Mouse (Mus musculus) ES-E14 (cell line): ENCODE results near the gene Pi4kb. TPM values are rescaled to one million over a fixed set of nuclear protein-coding genes. Genes with fewer than 3 reads are reported as not detected.
"Not testable (repeated sequence)": the region's sequence is repeated elsewhere in the genome, so short reads cannot be mapped to it uniquely, and the experiment has no call there.

Experiments
- DNase-seq: peaks from one replicate; pipeline ENCODE4 v3.0.0-alpha.2; 2013; ENCODE audit warnings: low read depth, low spot score
- H3K27ac ChIP-seq: 2 replicates; pipeline ENCODE4 v1.5.1; 2012; ENCODE audit warnings: low read depth, mild to moderate bottlenecking, low read length, moderate library complexity, mixed read lengths; ENCODE audit not compliant: poor library complexity, insufficient read depth, severe bottlenecking
- H3K36me3 ChIP-seq: 2 replicates; pipeline ENCODE4 v1.6.1; 2012; ENCODE audit warnings: mild to moderate bottlenecking, low read length, moderate library complexity, mixed read lengths; ENCODE audit not compliant: control insufficient read depth, poor library complexity, insufficient read depth, severe bottlenecking
- H3K4me1 ChIP-seq, 2 experiments: fragments of 150-350 bp in 1 of 2; sonication (generic) in 1 of 2; 2 replicates each; pipeline ENCODE4 v1.6.1; 2012; ENCODE audit warnings: low read length in 2 of 2, mild to moderate bottlenecking in 1 of 2, mixed read lengths in 1 of 2; ENCODE audit not compliant: control insufficient read depth in 2 of 2, insufficient read depth in 2 of 2, poor library complexity in 1 of 2
- H3K4me3 ChIP-seq, 2 experiments: fragments of 150-350 bp in 1 of 2; sonication (generic) in 1 of 2; 2 replicates each; pipeline ENCODE4 v1.5.1; 2012; ENCODE audit warnings: low read length in 2 of 2, low read depth in 1 of 2, mild to moderate bottlenecking in 1 of 2, mixed read lengths in 1 of 2; ENCODE audit not compliant: insufficient read depth in 1 of 2, poor library complexity in 1 of 2, severe bottlenecking in 1 of 2
- H3K9ac ChIP-seq: 2 replicates; pipeline ENCODE4 v1.6.1; 2012; ENCODE audit warnings: low read depth, mild to moderate bottlenecking, low read length, mixed read lengths; ENCODE audit not compliant: poor library complexity, insufficient read depth, severe bottlenecking
- H3K9me3 ChIP-seq: fragments of 150-350 bp; sonication (generic); 2 replicates; pipeline ENCODE4 v1.6.1; 2012; ENCODE audit warnings: low read depth, mild to moderate bottlenecking, low read length; ENCODE audit not compliant: control insufficient read depth, insufficient read depth
- HCFC1 ChIP-seq: IDR thresholded peaks from 2 replicates; pipeline ENCODE4 v1.6.1; 2012; ENCODE audit warnings: low read length, inconsistent platforms, borderline replicate concordance; ENCODE audit not compliant: insufficient read depth
- ZC3H11A ChIP-seq: IDR thresholded peaks from 2 replicates; pipeline ENCODE4 v1.6.1; 2012; ENCODE audit warnings: low read depth, mild to moderate bottlenecking, inconsistent platforms, low read length, borderline replicate concordance
- in situ Hi-C, 2 experiments: fragments of 600-800 bp; cut with MboI; formaldehyde crosslinking; loops; one replicate each; pipeline ENCODE4 v1.15.1; 2025; ENCODE audit warnings: low sequenced_read_pairs in 2 of 2, inconsistent platforms in 1 of 2; ENCODE audit not compliant: unreplicated experiment in 2 of 2
- total RNA-seq: library from RNA; depleted of rRNA; stranded (reverse); fragments of 300-350 nt; gene quantifications from 2 replicates; pipeline ENCODE4 v1.2.3, GENCODE M21; 2012; rRNA removed

Pi4kb gene
- 29.7 and 34.4 TPM in 2 replicates for total RNA-seq

GRCm38 (mm10) chr3:94974528-94975422, at the start of gene Pi4kb:
Gene Pi4kb, plus strand, starts transcription at chr3:94974731.
- H3K27ac ChIP-seq: peak within 1 kb of the TSS; percentile 65

DNA sequence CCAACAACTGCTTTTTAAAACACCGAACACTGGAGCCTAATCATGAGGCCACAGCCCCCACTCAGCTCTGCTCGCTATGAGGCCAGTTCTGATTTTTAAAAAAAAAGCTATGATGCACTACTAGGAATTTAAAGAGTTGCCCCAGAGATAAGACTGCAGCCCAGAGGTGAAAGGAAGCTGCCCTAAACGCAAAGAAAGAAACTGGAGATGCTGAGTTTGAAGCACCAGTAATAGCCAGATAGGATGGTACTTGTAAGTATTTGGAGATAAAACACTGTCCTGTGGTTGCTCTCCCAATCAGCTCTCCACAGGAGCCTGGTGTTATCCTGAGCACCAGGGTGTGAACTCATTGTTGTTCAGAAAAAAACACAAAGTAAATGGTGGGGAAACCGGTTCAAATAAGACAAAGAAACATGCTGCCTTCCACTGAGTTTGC, 48.2 kb upstream of the Pi4kb start:
- DNase-seq, H3K9ac ChIP-seq, in situ Hi-C loops, H3K4me1 ChIP-seq, H3K27ac ChIP-seq, H3K36me3 ChIP-seq, H3K4me3 ChIP-seq, H3K9me3 ChIP-seq: not testable (repeated sequence)

More at GRCm38 (mm10) chr3:94974528-94975422, at the start of gene Pi4kb:
- Histone ChIP-seq H3K4me3 (peak within 1 kb of the TSS; percentile 94 to 97), H3K4me1 (peaks cover 0 to 3% of the 10 kb centered on the region in 2 experiments; a peak in 1 of 4 replicates), H3K9ac (peak within 1 kb of the TSS; percentile 88), H3K9me3 (no peaks in the 10 kb centered on the region), H3K36me3 (no peaks in the 10 kb centered on the region)
- peak; percentile 93 for DNase-seq
- TF ChIP-seq HCFC1: peak; percentile 67; the same call in 1 of the 2 replicates
- TF ChIP-seq ZC3H11A: no peak
- in situ Hi-C loops: no loop called here

GRCm38 (mm10) chr3:94928979-94929378, 45.6 kb upstream of the Pi4kb start:
- H3K27ac ChIP-seq, in situ Hi-C loops, H3K9ac ChIP-seq, DNase-seq, H3K9me3 ChIP-seq, H3K4me3 ChIP-seq, H3K36me3 ChIP-seq: not testable (repeated sequence)
- H3K4me1 ChIP-seq: peaks cover 1 to 10% of the 10 kb centered on the region in 2 experiments; a peak in 2 of 4 replicates

DNA sequence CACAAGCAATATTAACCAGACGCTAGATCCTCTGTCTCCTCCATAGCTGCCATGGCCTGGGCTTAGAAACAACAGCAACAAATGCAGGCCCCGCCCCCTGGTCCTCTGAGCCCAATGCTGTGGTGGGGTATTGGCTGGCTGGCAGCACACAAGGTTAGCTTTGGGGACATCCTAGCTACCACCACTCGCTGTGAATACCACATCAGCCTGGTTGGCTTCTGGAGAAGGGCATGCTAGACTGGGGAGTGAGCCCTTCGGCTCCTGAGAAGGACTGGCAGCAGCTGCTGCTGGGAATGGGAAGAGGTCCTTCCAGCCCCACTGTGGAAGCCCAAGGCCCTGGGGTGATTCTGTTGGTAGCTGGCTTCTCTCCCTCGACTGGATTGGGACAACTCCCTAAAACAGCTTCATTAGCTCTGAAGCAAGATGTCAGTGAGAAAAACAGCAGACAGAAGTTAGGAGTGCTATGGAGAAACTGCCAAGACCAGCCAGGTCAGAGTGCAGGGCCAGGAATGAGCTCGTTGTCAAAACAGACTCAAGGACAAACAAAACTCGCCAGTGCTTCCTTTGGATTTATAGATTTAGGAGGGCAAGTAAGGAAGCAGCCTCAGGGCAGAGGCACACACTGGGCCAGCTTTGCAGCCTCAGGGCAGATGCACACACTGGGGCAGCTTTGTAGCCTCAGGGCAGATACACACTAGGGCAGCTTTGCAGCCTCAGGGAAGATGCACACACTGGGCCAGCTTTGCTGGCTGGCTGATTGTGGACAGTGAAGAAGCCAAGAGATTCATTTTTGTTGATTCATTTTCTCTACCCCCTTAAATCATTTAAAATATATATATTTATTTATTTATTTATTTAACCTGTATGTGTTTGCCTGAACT, 43.9 kb upstream of the Pi4kb start:
- H3K4me3 ChIP-seq, H3K9me3 ChIP-seq, H3K9ac ChIP-seq, H3K27ac ChIP-seq, H3K36me3 ChIP-seq, DNase-seq, in situ Hi-C loops: not testable (repeated sequence)
- H3K4me1 ChIP-seq: peaks cover 1 to 10% of the 10 kb centered on the region in 2 experiments; a peak in 2 of 4 replicates

DNA sequence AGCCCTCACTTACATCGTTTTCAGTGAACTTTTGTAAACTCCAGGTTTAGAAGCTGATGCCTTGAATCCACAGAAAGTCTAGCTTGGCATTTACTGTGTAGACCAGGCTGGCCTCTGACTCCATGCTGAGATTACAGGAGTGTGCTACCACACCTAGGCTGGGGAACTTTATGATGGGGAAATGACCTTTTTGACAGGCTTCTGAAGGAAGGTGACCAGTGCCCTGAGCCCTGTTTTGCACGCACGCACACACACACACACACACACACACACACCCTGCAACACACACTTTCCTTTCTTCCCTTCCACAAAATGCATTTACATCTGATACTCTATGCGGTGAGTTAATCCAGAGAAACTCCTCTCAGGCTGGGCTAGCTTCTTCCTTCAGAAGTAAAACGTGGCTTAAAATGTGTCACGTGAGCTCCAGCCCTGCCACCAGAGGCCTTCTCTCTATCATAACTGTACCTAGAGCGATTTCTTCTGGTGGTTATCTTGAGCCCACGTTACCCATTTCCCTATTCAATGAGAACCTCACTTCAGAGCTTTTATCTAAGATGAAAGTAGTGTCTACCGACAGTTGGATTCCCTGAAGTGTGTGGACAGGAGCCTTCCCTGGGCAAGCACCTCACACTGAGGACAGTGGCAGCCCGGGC, 43.0 kb upstream of the Pi4kb start:
- H3K9ac ChIP-seq, H3K27ac ChIP-seq, DNase-seq, H3K9me3 ChIP-seq, H3K4me3 ChIP-seq, H3K36me3 ChIP-seq, in situ Hi-C loops: not testable (repeated sequence)
- H3K4me1 ChIP-seq: peaks cover 1 to 11% of the 10 kb centered on the region in 2 experiments; a peak in 2 of 4 replicates

GRCm38 (mm10) chr3:94932279-94932678, 42.3 kb upstream of the Pi4kb start:
- H3K27ac ChIP-seq, H3K36me3 ChIP-seq, H3K4me3 ChIP-seq, DNase-seq, in situ Hi-C loops, H3K9me3 ChIP-seq, H3K9ac ChIP-seq: not testable (repeated sequence)
- peaks cover 1 to 11% of the 10 kb centered on the region in 2 experiments; a peak in 2 of 4 replicates for H3K4me1 ChIP-seq
